Mouse (Mus musculus): ENCODE measurements around the gene Reck.
A peak's percentile ranks its signal among the peaks of the same experiment; 100 is the strongest.

The Reck gene

DNA sequence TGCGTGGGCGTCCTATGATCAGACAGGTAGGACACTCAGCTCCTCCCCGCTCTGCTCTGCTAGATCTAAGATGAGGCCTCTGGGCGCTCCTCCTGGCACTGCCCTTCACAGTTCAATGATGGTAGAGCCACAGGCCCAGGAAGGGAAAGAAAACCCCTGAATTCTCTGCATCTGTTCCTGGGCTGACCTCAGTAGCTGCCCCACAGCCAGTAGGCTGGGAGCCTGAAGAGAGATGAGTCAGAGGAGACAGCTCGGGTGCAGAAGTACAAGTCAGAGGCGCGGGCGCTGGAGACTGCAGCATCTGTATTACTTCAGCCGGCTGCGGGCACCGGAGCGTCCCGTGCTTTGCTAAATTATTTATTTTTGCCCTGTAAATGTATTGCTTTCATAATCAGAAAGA, 93.3 kb downstream of the Reck start:
- DNase-seq (ENCODE audit: low read depth, low spot score) = no peak

- peak; percentile 41 for DNase-seq (ENCODE audit: low read depth, low spot score)
Measured at GRCm38 (mm10) chr4:43969373-43969772, 94.0 kb downstream of the Reck start.

DNA sequence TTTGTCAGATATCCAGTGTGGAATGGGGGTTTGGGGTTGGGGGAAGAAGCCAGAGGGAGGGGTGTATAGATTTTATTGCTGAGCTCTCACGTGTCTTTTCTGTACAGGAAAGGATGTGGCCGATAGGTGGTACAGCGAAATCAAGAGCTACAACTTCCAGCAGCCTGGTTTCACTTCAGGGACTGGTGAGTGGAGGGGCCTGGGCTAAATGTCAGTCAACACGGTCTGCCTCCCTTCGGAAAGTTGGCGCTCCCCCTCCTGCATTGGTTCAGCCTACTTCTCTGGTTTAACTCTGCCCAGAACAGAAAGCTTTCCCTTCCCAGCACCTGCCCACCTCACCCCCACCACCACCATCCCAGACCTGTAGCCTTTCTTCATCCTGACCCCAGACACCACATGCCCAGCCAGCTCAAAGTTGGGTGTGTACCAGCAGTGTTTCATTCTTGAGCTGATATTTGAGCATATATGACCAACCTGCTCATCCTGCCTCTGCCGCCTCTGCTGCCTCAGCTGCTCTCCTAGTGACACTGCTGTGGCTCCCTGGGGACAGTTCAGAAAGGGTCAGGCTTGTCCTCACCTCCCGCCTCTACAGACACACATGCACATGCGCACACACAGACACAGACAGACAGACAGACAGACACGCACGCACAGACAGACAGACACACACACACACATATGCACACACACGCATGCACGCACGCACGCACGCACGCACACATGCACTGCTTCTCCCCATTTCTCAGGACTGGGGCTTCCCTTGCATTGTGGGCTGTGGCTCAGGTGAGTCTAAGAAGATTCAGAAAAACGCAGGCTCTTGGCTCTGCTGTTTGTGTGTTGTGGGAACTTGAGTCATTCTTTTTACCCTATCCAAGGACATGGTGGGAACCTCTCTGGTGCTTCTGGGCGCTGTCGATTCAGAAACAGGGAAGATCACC, 95.3 kb downstream of the Reck start:
- DNase-seq (ENCODE audit: low read depth, low spot score) = no peak

- no peak for DNase-seq (ENCODE audit: low read depth, low spot score)
Measured at GRCm38 (mm10) chr4:43971541-43972136, 96.3 kb downstream of the Reck start.

- peak; percentile 74 for DNase-seq (ENCODE audit: low read depth, low spot score)
Measured at GRCm38 (mm10) chr4:43972137-43972591, 96.8 kb downstream of the Reck start.

DNA sequence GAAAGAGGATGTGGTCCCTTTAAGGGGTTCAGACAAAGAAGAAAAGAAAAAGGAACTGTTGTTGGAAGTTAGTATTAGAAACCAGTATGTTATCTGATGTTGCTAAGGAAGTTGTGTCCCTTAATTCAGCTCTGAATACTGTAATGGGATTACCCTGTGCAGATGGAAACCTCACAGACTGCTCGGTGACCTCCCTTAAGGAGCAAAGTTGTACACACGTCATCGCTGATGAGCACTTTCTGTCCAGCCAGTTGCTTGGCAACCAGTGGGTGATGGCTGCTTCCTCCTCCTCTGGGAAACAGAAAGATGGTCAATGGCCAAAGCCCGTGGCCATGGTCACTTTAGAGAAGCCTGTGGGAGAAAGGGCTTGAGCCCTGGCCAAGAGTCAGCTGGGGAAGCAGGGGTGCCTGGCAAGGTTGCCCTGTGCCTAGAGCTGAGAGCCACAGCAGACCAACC, 98.2 kb downstream of the Reck start:
- no peak for DNase-seq (ENCODE audit: low read depth, low spot score)

GRCm38 (mm10) chr4:43974914-43975616, 99.7 kb downstream of the Reck start:
- DNase-seq (ENCODE audit: low read depth, low spot score) = no peak

DNA sequence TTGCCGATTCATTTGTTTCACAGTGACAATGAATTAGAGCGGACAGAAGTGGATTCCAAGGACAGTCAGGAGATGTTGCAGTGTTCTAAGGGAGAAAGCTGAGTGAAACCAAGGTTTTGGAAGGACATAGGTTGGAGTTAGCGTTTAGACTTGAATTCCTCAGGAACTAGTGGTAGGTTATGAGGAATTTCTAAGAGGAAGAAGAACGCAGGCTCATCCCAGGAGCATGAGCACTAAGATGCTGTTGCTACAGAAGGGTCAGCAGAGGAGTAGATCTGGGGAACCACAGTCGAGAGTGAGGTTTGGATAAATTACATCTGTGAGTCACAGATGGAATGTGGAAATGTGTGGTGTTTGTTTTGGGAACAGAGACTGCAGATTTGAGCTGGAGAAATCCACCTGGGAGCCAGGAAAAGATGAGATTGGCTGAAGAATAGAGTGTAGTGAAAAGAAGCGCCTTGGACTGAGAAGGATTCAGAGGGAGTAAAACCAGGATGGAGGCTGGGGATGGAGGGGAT, 101.0 kb downstream of the Reck start:
- DNase-seq (ENCODE audit: low read depth, low spot score) = no peak

- no peak for DNase-seq (ENCODE audit: low read depth, low spot score)
Measured at GRCm38 (mm10) chr4:43978521-43979443, 103.5 kb downstream of the Reck start.

GRCm38 (mm10) chr4:43979746-43980145, 104.4 kb downstream of the Reck start:
- DNase-seq (ENCODE audit: low read depth, low spot score) = no peak

- DNase-seq (ENCODE audit: low read depth, low spot score) = no peak
Measured at GRCm38 (mm10) chr4:43980236-43980635, 104.9 kb downstream of the Reck start.

DNA sequence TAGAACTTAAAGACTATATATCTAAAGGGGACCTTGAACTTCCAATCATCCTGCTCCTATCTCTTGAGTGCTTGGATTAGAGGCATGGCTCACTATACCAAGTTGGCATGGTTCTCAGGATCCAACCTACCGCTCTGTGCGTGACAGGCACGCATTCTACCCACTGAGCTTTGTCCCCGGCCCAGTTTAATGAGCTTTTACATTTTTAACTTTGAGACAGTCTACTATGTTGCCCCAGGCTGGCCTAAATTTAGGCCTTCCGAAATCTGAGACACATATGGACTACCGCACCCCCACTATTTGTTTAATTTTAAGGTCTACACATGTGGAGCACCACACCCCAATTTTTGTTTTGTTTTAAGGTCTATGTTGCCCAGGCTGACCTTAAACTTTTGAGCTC, 105.5 kb downstream of the Reck start:
- DNase-seq (ENCODE audit: low read depth, low spot score) = no peak

DNA sequence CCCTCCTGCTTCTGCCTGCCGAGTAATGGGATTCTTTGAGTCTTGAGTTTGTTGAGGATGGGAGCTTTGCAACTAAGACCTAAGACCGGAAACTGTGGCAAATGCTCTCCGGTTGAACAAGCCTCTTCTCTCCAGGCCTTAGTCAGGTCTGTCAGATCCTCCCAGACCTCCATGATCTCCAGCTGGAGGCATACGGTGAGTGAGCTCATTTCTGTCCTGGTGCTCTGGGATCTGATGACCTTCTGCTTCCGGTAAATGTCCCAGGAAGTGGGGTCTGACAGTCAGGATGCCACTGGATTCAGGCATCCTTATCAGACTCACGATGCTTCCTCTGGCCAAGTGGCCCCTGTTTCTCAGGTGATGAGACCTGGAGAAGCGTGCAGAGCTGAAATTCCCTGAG, 105.9 kb downstream of the Reck start:
- no peak for DNase-seq (ENCODE audit: low read depth, low spot score)

DNA sequence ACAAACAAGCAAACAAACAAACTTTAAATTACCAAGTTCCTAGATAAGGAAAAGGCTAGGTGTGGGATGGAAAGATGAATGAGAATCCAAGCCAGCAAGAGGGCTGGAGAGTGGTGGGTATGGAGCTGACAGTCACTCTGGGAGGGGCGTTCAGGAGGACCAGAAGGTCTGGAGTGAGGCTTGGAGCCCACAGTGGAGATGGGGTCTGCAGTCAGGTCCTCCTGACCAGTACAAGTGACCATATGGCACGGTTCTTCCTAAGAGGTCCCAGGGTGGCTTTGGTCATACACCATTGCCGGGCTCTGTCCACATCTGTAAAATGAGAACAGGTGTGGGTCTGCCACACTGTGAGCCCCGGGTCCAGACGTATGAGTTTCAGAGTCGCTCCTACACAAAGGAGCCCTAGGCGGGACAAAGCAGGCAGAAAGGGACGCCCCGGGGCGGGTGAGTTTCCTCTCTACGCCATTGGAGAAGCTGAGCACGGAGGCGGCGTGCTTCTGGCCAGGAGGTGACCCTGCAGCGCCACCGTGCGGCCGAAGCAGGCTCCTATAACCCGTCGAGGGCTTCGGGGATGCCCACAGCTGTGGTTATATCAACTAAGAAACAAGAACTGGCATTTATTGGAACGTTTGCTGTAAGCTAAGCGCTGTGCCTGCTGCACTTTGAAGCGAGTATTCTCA, 106.9 kb downstream of the Reck start:
- peak; percentile 84 for DNase-seq (ENCODE audit: low read depth, low spot score)

DNA sequence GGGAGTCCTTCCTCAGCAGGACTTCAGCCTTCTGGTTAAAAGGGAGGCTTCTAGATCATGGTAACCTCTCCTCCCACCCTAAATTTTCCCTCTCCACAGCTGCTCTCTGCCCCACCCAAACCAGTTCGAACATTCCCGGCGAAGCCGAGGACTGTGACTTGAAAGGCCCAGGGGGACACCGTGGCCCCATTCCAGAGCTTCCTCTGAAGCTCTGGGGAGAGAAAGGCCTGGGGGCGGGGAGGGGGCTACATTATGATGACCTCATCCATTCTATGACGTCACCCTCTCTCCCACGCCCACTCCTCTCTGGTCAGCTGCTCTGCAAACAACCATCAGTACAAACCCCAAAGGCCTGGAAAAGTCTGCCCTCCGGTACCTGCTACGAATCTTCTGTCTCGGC, 107.9 kb downstream of the Reck start, which contains the start of gene Ccin:
TSS of gene Ccin (plus strand) at position 303 of the 400 bp plus-strand sequence.
- no peak for DNase-seq (ENCODE audit: low read depth, low spot score)

GRCm38 (mm10) chr4:43983756-43984155, 108.4 kb downstream of the Reck start:
- no peak for DNase-seq (ENCODE audit: low read depth, low spot score)

GRCm38 (mm10) chr4:43984326-43984725, 109.0 kb downstream of the Reck start:
- DNase-seq (ENCODE audit: low read depth, low spot score) = no peak

- no peak for DNase-seq (ENCODE audit: low read depth, low spot score)
Measured at GRCm38 (mm10) chr4:43988976-43989375, 113.6 kb downstream of the Reck start.

GRCm38 (mm10) chr4:43993072-43993471, 117.7 kb downstream of the Reck start:
- DNase-seq (ENCODE audit: low read depth, low spot score) = peak; percentile 28

GRCm38 (mm10) chr4:43994342-43994741, 119.0 kb downstream of the Reck start:
- DNase-seq (ENCODE audit: low read depth, low spot score) = no peak

All from ES-CJ7 (cell line).